7 mouse cellular contexts compared by ENCODE assay signal in the genomic region with DNA sequence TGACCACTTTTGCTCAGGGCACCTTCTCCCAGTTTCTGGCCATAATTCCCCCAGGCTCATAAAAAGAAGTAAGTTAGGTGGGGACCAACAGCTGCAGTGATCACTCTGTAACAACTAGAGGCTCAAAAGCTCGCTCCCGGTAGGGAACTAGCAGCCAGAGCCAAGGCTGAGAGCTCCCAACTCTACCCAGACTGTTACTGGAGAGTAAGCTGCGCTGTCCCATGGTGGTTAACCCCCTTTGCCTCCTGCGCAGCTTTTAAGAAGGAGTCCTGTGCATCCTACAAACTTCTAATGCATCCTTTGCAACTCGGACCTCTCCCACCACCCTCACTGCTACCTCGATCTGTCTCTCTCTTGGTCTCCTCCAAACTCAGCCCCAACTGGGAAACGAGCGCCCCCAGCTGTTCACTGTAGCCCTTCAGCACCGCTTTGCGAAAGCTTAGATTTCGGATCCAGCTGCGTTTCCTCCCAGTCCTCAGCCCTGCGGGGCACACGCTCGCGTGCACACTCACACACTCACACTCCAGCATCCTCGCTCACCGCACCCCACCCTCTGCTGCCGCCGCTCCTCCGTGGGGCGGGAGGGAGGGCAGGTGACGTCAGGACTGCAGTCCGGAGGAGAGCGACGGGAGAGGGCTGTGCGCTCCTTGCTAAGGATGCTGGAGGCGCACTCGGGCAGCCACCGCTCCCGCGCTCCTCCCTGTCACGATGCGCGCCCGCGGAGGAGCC. TPM values are rescaled to one million over a fixed set of nuclear protein-coding genes. Genes with fewer than 3 reads are reported as not detected.
A peak's percentile ranks its signal among the peaks of the same experiment; 100 is the strongest.
DNase-seq lines count a peak whose midpoint lies in the region; ATAC-seq and TF ChIP-seq lines count a peak whose summit lies in the region.

Gene Etl4 (plus strand): TSS at position 610 of the 729 bp plus-strand sequence.

- peak; percentile 12 for DNase-seq in adrenal gland, postnatal 25 days
- peak; percentile 54 to 70 for DNase-seq in cerebellum, postnatal 14 days
- DNase-seq in frontal cortex, postnatal 14 days (ENCODE audit: low spot score in 2 of 2), result peak; percentile 71 to 80
- DNase-seq in left cerebral cortex, adult 2 months (ENCODE audit: extremely low spot score in 1 of 2, low spot score in 2 of 2), result peak; percentile 79 to 82
- peak; percentile 29 for DNase-seq in lung, postnatal 4 days

- 0% methylated on average over 34 of the region's 37 CpGs for WGBS in stomach, embryonic 14.5 days

- H3K4me2 ChIP-seq in stomach, embryonic 14.5 days (replicated peaks; ENCODE audit: low read depth, low read length), result peak within 1 kb of the TSS; percentile 90

- H3K27me3 ChIP-seq in stomach, embryonic 14.5 days (ENCODE audit: control insufficient read depth, insufficient read depth, low read length), result peaks cover 4% of the 10 kb centered on the region

- no peaks in the 10 kb centered on the region for H3K9me3 ChIP-seq in stomach, embryonic 14.5 days (ENCODE audit: control insufficient read depth, low read depth, low read length)

- H3K9ac ChIP-seq in stomach, embryonic 14.5 days (replicated peaks; ENCODE audit: low read depth, low read length), result 0 out of 2 replicates have a peak within 1 kb of the TSS, but pooled peaks have one; percentile 3

- H3K4me1 ChIP-seq in stomach, embryonic 14.5 days (ENCODE audit: control insufficient read depth, insufficient read depth, low read length), result no peaks in the 10 kb centered on the region

- intact Hi-C loops in left cerebral cortex, adult 2 months (cut with DNase I), result loop anchor here (5.0 to 10.0 kb wide), 3 partner anchors 152 to 865 kb away; no protein-coding TSS in a partner anchor

- TF ChIP-seq CTCF in left cerebral cortex, adult 2 months (IDR thresholded peaks at IDR 0.05), result peak; percentile 63

- peak within 1 kb of the TSS; percentile 94 for H3K27ac ChIP-seq in left cerebral cortex, adult 2 months
- H3K27ac ChIP-seq in stomach, embryonic 14.5 days (ENCODE audit: low read length), result no peak within 1 kb of the TSS

- H3K36me3 ChIP-seq in stomach, embryonic 14.5 days (ENCODE audit: control insufficient read depth, insufficient read depth, low read length), result no peaks in the 10 kb centered on the region

- H3K4me3 ChIP-seq in left cerebral cortex, adult 2 months, result peak within 1 kb of the TSS; percentile 76
- peak within 1 kb of the TSS; percentile 41 for H3K4me3 ChIP-seq in stomach, embryonic 14.5 days (ENCODE audit: low read depth, low read length)

- peak; percentile 14 to 42; a peak in 2 of 4 replicates for ATAC-seq in hematopoietic stem cell, adult 5-6 weeks (replicated peaks in 1 of 2; ENCODE audit: insufficient read depth in 1 of 2, low FRiP score in 2 of 2, low TSS enrichment in 1 of 2, low read depth in 1 of 2, poor library complexity in 2 of 2, severe bottlenecking in 2 of 2)
- ATAC-seq in stomach, embryonic 14.5 days (ENCODE audit: insufficient number of reproducible peaks, insufficient read depth, low FRiP score, low read depth), result peak; percentile 88

RNA-seq across cellular contexts. Expression of gene Etl4, which starts in this region (rescaled TPM):
- total RNA-seq in adrenal gland, postnatal 25 days (2021), result 25.3 and 28.4 TPM in 2 replicates
- total RNA-seq in hematopoietic stem cell, adult 5-6 weeks (2017), result 0.06 and 3.0 TPM in 2 replicates
- 100 to 1,000 TPM; 138 to 142 TPM for total RNA-seq in left cerebral cortex, adult 2 months (2021)
- 59.6 and 76.7 TPM in 2 replicates for polyA plus RNA-seq in stomach, embryonic 14.5 days (2014; fragmentation: Nextera tagmentation; extraction: Ambion mirVana)

Comparison
In these comparisons a context has a peak if more than half of its experiments do, and no peak if none do; other contexts are left out.
1. DNase-seq: peak in every context shown above with its lines; median percentile 80 in left cerebral cortex, adult 2 months; 76 in frontal cortex, postnatal 14 days; 62 in cerebellum, postnatal 14 days; 29 in lung, postnatal 4 days; 12 in adrenal gland, postnatal 25 days.